Mouse (Mus musculus) skeletal muscle tissue, adult 2 months (tissue): ENCODE data around the gene Ifitm10.

Experiments
- DNase-seq: peaks from one replicate; pipeline ENCODE4 v3.0.0-alpha.2; 2012; ENCODE audit warnings: low read depth, low spot score

The Ifitm10 gene

DNA sequence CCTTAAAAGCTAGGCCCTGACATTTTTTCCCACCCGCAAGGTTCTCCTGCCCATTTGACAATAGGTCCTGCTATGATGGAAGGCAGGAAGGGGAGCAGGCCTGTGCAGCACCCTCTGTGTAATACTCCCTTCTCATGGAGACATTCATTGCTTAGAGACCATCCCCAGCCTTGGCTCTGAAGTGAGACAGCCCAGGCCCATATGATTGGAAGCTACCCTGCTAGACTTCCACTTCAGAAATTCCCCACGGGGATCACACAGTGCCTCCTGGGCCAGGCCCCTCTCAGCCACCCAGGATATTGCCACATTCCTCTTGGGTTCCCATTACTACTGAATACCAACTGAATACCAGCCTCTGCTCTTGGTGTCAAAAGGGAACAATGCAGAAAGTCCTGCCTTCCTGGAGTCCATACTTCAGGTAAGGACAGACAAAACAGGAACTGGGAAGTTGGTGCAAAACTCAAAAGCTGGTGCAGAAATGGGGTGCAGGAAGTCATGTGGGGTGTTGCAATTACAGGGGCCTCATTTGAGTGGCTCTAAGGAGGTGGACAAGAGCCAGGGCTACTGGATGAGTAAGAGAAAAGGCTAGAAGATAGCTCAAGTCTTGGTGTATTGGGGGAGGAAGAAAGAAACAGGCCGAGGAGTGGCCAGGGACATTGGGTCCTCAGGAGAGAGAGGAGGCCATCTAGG, 16.6 kb upstream of the Ifitm10 start:
- no peak for DNase-seq

DNA sequence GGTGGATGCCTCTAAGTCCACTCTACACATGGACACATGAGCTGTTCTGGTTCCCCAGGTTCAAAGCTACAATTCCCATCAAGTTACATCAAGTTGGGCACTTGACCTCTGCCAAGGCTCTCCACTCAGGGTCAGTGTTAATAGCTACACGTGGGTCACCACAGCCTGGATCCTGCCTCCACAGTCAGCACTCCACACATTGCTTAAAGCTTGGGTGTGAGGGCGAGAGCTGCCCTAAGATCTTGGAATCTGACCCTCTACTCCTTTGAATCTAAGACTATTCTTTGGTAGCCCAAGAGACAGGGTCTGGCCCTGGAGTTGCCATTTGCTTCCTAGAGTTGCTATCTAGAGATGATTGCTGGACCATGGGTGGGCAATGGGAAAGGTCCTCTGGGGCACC, 15.2 kb upstream of the Ifitm10 start:
- no peak for DNase-seq

DNA sequence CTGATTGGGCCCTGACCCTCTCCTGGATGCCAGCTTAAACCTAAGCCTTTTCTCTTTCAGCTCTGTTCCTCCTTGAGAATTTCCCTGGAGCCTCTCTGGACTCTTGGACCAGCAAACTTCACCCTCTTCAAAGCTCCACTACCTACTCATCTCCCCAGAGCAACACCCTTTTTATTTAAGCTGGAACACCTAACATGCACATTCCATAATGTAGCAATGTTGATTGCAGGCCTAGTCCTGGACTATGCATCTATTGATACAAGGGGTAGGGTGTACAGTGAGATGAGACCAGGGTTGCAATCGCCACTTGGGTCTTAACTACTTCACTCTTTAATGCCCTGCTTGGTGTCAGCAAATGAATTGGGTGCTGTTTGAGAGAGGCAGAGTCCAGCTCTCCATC, 14.6 kb upstream of the Ifitm10 start:
- DNase-seq, result no peak

DNA sequence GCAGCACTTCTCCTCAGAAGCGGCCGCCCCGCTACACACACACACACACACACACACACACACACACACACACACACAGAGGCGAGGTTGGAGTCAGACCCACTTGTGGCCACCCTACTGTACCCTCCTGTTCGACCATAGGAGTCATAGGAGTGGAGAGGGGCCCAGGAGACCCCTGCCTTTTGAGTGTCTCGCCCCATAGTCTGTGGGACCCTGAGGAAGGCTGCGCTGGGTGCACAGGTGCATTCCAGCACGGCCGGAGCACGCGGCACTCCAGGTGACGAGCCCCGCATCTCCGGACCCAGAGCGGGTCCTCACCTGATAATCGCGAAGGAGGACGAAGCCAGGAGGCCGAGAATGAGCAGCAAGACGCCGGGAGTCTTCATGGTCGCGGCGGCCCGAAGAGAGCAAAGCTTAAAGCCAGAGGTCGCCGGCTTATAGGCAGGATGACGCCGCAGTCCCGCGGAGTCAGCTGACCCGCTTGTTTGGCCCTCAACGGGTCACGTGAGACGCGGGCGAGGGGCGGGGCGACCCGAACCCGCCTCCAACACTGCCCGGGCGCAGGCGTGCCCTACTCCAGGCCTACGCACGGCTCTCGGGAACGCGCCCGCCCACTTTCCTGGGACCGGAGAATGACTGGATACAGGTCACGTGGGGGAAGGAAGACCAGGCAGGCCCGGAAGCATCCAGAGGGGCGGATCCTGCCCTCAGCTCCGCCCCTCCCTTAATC, 14.0 kb upstream of the Ifitm10 start, which contains the start of gene Ctsd:
Gene Ctsd (minus strand): TSS at position 620 of the 730 bp plus-strand sequence.
- peak; percentile 97 for DNase-seq

DNA sequence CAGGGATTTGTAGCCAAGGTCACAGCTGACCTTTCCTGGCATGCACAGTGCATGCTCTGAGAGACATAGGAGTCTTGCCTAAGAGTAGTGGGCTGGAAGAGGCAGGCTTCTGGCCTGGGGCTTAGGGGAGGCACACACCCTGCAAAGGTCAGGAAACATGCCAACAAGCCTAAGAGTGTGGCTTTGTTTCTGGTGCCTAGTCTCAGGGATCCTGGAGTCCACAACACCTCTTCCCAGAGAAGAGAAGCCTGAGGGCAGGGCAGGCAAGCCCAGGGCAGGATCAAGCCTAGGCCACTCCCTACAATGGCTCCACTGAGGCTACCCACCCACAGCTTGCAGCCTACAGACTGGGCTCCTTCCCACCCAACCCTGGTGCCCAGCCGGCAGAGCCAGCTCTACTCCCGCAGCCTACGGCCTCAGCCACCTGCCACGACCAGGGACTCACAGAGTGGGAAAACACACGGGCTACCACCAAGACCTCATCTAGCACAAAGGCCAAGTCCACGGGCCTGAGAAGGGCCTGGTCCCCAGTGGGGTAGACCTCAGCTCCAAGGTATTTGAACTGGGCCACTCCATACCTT, 13.2 kb upstream of the Ifitm10 start:
- DNase-seq, result no peak

DNA sequence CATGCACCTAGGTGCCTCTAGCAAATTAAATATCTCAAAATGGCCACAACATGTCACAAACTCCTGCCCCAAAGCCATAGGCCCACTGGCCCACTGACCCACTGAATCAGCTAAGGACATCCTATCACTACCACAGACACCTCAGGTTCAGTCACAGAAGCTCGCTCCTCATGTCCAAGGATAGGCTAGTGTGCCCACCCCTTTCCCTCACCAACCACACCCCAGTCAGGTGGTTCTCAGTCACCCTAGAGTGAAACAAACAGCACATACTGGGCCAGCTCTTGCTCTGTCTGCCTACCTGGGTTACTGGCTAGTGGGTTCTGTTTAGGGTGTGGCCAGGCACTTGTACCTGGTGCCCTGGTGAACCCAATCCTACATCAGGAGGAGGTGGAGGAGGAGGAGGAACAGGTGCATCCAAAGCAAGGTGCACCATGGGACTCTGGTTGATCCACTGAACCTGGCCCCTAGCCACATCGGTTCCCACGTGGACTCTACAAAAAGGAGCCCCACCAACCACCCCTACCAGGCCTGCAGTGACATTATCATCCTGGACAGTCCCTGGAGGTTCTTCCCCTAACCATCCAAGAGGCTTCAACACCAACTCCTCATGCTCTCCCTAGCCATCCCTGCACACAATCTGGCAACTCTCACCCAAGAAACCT, 12.3 kb upstream of the Ifitm10 start:
- DNase-seq, result no peak

DNA sequence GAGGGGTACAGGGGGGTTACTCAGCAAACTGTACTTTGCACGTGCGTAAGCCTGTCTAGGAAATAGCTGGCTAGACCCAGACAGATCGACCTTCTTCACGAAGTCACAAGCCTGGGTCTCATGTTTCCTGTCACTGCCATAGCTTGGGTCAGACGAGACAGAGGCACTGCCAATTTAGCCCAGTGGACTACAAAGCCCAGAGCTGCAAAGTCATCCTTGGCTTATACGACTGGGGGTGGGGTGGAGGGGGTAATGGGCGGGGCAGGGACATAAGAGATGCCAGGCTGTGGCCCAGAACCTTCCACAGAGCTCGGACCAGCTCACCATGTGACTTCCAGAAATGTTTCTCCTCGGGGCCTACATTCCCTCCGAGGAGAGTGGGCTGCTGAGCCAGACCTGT, 10.8 kb upstream of the Ifitm10 start:
- DNase-seq, result peak; percentile 84

DNA sequence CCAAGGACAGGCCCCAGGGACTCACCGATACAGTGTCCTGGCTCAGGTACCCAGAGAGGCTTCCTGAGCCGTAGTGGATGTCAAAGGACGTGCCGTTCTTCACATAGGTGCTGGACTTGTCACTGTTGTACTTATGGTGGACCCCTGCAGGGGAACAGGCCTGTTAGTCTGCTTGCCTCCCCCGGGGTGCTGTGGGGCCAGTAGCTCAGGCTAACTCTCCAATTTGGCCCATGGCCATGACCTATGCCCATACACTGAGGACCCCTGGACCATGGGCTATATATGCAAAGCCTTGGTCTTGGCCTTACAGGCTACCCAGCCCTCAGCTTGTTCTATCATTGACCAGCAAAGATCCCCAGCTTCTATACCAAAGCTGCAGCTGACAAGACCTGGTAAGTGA, 9.0 kb upstream of the Ifitm10 start, which contains the start of gene Gm49369:
Gene Gm49369 (minus strand): TSS at position 101 of the 400 bp plus-strand sequence.
- DNase-seq, result no peak

DNA sequence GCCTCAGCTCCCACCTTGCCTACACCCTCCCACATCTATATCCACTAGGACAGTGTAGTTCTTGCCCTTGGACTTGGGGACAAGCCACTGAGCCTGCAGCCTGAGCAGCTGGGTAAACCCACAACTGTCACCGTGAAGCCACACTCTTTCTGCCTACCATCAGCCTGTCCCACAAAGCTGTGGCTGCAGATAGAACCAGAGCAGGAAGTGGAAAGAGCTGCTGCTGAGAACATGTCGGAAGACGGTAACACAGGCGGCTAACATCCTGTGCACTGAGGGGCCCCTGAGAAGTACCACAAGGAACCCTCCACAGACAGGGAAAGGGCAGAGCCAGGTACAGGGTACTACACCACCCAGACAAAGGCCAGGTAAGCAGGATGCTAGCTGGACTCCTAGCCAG, 7.6 kb upstream of the Ifitm10 start:
- no peak for DNase-seq

DNA sequence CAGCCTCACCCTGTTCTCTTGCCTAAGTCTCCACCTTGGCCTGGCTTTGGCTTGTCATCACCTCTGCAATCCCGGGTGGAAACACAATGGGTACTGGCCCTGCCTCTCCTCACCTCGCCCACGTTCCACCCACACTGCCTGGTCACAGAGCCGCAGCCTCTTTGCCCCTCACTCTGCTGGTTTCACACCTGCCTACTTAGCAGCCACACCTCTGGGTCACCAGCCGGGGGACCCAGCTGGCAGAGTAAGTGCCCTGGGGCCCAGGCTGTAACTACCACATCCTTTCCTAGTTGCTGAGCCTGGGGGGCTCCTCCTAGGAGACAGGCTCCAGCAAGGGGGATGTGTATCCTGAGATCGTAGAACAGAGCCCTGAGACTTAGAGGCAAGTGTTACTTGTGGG, 5.6 kb upstream of the Ifitm10 start:
- DNase-seq, result no peak

DNA sequence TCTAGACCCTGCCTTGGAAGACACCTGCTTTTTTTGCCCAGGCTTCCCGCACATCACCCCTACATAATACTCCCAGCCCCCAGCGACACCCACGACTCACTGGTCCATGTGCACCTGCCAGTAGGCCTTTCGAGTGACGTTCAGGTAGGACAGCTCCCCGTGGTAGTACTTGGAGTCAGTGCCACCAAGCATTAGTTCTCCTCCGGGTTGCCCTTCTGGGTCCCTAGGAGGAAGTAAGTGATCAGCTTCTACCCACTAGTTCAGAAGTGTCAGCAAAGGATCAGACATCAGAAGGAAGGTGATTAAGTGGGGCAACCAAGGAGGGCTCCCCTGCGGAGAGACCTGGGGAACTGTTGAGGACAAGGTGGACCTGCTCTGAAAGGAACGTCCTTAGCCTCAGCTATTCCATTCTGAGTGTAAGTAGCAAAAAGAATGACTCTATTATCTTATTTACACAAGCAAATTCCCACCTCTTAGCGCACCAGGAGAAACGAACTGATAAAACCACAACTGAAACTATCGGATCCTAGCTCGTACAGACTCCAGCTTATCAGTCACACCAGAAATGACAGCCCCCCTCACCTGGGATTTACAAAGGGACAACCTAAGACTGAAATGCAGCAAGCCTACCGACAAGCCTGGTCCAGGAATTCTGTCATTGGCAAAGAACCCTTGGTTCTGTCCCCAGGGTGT, 3.8 kb upstream of the Ifitm10 start:
- no peak for DNase-seq

DNA sequence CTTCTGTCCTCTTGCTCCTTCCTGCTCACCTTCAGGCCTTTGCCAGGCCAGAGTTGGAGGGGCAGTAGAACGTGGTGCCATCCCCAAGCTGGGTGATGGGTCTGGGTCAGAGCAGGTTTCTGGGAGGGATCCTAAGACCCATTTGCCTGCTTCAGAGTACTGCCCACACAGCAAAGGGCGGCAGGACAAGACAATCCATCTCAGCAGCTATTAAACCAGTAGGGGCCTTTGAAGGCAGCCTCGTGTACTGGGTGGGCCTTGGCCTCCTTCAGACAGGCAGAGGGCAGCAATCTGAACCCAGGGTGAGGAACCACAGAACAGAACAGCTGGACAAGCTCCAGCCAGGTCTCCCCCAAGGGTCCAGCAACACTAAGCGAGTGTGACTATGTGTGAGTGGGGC, 2.5 kb upstream of the Ifitm10 start:
- no peak for DNase-seq

DNA sequence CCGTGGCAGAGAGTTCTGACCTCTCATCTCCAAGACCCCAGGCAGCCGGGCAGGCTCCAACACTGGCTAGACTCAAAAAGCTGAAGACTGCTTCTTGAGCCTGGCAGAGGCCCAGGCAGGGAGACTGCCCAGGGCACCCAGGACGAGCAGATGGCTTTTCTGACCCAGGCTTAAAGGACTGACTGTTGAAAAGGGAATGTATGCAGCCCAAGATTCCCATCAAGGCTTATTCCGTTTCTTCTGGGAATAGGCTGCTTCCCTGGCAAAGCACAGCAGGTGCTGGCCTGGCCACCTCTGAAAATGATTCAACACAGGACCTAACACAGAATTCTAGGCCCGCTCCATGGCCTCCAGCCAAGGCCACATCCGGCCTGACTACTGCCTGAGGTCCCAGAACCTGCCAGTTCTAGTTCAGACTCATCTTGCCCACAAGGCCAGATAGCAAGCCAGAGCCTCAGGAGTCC, 1.7 kb upstream of the Ifitm10 start:
- DNase-seq, result no peak

DNA sequence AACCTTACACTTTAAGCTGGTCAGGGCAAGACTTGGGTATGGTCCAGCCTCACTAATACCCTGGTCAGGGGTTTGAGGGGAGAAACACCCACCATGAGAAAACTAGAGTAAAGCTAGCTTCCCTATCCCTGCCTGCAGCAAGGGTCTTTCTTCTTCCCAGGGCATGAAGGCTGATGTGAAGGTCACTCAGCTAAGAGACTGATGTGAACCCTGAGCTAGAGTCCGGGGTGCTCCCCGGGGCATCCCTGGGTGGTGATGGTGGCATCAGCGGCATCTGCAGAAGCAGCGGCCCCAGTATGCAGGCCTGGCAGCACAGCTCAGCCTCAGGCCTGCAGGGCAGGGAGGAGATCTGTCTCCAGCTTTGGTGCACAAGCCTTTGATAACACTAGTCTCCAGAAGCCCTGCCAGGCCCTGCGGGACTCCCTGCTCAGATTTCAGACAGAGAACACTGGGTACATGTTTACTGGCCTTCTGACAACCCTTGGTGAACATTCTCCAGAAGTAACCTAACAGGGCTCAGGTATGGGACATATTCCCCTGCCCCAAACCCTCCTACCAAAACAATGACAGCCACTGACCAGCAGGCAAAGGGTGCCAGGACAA, 961 bp upstream of the Ifitm10 start:
- peak; percentile 65 for DNase-seq

DNA sequence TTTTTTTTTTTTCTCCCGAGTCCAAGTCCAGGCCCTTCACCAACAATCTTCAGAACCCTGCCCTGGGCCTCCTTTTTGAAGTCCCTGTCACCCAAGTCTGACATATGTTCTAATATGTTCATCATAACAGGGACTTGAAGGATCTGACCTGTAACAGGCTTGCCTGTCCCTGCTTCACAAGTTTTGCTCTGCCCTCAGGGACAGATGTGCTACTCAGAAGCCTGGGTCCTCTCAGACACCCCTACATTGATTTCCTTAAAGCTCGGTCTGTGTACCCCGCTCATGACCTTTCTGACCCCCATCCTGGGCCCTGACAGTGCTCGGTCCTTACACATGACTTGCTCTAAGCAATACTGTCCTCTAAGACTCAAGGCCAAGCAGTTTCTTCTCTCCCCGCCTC, 514 bp downstream of the Ifitm10 start:
- no peak for DNase-seq

DNA sequence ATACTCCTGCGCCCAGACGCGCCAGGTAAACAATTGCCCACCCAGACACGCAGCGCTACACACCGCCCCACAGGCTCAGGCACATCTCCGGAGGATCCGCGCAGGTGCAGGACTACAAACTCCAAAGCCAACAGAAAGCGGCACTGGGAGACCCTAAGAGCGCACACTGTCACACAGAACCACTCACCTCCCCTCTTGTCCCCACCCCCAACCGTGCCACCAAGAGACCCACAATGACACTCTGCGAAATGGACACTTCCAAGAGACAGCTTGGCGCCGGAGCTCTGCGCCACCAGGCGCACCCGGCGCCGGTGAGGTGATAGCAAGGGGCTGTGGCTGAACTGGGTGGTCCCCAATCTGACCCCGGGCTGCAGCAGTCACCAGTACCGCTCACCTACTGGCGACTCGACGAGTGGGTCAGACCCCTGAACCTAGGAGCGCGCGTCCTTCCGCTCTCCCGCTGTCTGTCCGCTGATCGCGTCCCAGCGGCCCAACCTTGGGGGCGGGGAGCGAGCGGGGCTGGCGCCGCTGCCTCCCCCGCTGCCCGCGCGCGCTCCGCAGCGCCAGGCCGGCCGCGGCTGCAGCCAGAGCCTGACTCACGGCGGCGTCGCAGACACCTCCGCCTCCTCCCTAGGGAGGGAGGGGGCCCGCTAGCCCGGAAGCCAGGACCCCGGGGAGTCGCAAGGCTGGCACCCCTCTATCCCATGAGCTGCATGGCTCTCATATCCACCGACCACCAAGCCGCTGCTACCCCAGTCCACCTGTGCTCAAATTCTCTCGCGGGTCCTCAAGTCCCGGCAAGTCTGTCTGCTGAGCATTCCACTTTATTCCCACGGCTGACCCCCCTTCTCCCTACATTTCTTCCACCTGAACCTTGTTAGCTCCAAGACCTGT, 1.5 kb downstream of the Ifitm10 start:
- no peak for DNase-seq

DNA sequence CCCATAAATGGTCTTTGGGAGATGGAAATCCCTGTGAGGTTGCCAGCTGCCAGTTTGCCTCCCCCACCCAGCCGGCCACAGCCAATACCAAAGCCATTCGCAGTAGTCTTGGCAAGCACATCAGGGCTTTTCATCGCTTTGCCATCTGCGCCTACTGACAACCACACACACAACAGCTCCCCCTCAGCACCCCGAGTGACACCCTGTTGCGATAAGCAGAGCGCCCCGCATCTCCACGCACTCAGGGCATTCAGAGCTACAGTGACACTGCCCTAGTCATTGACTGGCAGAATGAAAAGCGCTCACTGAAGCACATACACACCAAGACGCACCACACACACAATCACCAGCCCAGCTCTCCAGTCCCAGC, 2.2 kb downstream of the Ifitm10 start:
- no peak for DNase-seq

DNA sequence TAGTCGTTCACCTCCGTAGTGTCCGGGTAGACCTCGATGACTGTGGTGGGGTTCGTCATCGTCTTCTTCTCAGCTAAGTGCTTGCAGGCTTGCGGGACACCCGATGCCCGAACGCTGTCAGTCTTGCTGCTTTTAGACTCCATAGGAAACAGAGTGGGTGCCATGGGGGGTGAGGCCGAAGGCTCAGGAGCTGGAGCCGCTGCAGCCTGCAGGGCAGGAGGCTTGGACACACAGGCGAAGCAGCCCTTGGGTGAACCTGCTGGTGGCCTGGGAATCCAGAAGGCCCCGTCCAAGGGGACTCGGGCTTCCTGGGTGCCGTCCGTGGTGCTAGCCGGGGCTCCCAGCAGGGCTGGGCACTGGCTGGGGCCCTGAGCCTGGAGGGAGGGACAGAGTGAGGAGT, 2.6 kb downstream of the Ifitm10 start:
- DNase-seq, result no peak

DNA sequence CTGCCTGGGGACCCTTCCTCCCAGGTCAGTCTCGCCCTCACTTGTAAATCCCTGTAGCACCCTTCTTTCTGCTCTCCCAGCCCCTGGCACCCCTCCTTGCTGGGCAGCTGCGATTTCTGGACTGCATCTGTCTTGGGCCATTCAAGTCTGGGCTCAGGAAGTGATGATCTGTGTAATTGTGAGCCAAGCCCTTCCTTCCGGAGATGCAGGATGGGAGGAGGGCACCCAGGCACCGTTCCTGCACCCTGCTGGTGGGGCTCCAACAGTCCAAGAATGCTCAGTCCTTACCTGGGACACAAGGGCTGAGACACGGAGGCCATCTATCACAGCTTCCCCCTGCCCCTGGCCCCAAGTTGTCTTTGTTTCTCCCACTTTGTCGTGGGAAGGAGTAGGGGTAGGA, 3.7 kb downstream of the Ifitm10 start:
- no peak for DNase-seq

DNA sequence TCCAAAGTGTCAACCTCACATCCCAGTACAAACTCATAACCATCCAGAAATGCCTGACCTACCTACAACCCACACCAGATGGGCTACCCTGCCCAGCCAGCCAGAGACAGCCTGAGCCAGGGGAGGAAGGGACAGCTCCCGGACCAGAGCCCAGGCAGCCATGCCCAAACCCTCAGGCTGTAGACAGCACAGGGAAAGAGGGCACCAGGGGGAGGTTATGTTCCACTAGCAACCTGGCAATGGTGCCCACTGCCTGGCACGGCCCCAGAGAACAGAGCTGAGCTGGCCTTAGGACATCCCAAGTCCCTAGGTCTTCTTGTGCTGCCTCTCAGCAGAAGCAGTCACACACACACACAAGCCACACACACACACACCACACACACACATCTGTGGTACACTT, 4.7 kb downstream of the Ifitm10 start:
- DNase-seq, result peak; percentile 82
